Mouse (Mus musculus) embryonic facial prominence, embryonic 14.5 days (tissue): ENCODE results near the gene Zbtb22. TPM values are rescaled to one million over a fixed set of nuclear protein-coding genes. Genes with fewer than 3 reads are reported as not detected.
A peak's percentile ranks its signal among the peaks of the same experiment; 100 is the strongest.
"Not testable (repeated sequence)": the region's sequence is repeated elsewhere in the genome, so short reads cannot be mapped to it uniquely, and the experiment has no call there.

Experiments used
- ATAC-seq: fragments of 200-750 bp; cut with Nextera tagmentation; 2 replicates; pipeline ENCODE4 v1.8.0; 2017; ENCODE audit warnings: low read depth, moderate number of reproducible peaks, moderate TSS enrichment
- DNase-seq: peaks from one replicate; pipeline ENCODE4 v3.0.0-alpha.2; 2015; ENCODE audit warnings: low spot score
- H3K27ac ChIP-seq: fragments of 300-500 bp; sonication (generic); replicated peaks from 2 replicates; pipeline ENCODE4 v1.5.1; 2014; ENCODE audit warnings: low read depth, mild to moderate bottlenecking, low read length, moderate library complexity
- H3K27me3 ChIP-seq: fragments of 300-500 bp; sonication (generic); replicated peaks from 2 replicates; pipeline ENCODE4 v1.6.1; 2014; ENCODE audit warnings: low read length; ENCODE audit not compliant: control insufficient read depth, insufficient read depth
- H3K36me3 ChIP-seq: fragments of 300-500 bp; sonication (generic); 2 replicates; pipeline ENCODE4 v1.6.1; 2014; ENCODE audit warnings: low read length, mixed read lengths; ENCODE audit not compliant: control insufficient read depth, insufficient read depth
- H3K4me1 ChIP-seq: fragments of 300-500 bp; sonication (generic); 2 replicates; pipeline ENCODE4 v1.6.1; 2014; ENCODE audit warnings: antibody characterized with exemption, low read length; ENCODE audit not compliant: control insufficient read depth, insufficient read depth
- H3K4me2 ChIP-seq: fragments of 300-500 bp; sonication (generic); 2 replicates; pipeline ENCODE4 v1.6.1; 2014; ENCODE audit warnings: low read depth, mild to moderate bottlenecking, low read length, moderate library complexity, mixed read lengths
- H3K4me3 ChIP-seq: fragments of 300-500 bp; sonication (generic); 2 replicates; pipeline ENCODE4 v1.5.1; 2014; ENCODE audit warnings: low read depth, mild to moderate bottlenecking, low read length
- H3K9ac ChIP-seq: fragments of 300-500 bp; sonication (generic); 2 replicates; pipeline ENCODE4 v1.6.1; 2014; ENCODE audit warnings: low read depth, mild to moderate bottlenecking, low read length, moderate library complexity, mixed read lengths
- H3K9me3 ChIP-seq: fragments of 300-500 bp; sonication (generic); 2 replicates; pipeline ENCODE4 v1.6.1; 2016; ENCODE audit warnings: low read length; ENCODE audit not compliant: control insufficient read depth
- WGBS: fragments of 180-500 bp; shearing (Covaris S2); extraction: QIAGEN DNeasy Blood & Tissue Kit; methylation state at CpG from one replicate; pipeline ENCODE4 v1.1.7; 2014; 5-methylcytosine and 5-hydroxymethylcytosine counted together
- polyA plus RNA-seq: library from polyadenylated mRNA; unstranded; fragments of >200 nt; fragmentation: Nextera tagmentation; extraction: Ambion mirVana; gene quantifications from 2 replicates; pipeline ENCODE4 v1.2.1, GENCODE M21; 2014

Zbtb22 gene
- polyA plus RNA-seq, 1 experiment from 2014 or later: 8.9 TPM

DNA sequence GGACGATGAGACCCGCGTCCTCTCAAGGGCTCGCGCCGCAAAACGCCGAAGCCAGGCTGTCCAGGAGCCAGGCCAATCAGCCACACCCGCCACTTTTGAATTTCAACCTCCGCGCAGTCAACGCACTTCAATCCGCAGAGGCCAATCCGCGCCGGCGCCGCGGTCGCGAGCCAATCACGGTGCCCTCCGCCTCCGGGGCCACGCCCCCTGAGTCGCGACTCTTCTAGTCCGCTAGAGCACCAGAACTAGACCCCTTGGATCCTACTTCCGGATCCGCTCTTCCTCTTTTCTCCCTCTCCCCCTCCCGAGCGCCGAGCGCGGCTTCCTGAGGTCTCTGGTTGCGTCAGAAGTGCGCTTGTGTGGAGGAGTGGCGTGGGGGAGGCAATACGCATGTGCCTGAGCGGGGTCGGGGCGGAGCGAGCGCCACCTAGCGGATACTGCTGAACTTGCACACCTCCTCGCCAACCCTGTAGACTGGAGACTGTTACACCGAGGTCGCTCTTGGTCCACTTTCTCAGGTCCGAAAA is 25.1 kb upstream of the Zbtb22 start, which contains the start of gene Kifc1:
Kifc1 (minus strand) TSS at position 129 of the 527 bp plus-strand sequence.
- ATAC-seq: peak; percentile 99
- DNase-seq: peak; percentile 100
- Histone ChIP-seq H3K4me3 (peak within 1 kb of the TSS; percentile 61), H3K9me3 (no peaks in the 10 kb centered on the region), H3K27me3 (no peaks in the 10 kb centered on the region), H3K27ac (no peak within 1 kb of the TSS), H3K36me3 (0 out of 2 replicates have a peak, but pooled peaks cover 8% of the 10 kb centered on the region), H3K4me1 (peaks cover 9% of the 10 kb centered on the region; the same call in 1 of the 2 replicates), H3K9ac (peak within 1 kb of the TSS; percentile 70), H3K4me2 (peak within 1 kb of the TSS; percentile 63)
- 1% methylated on average over 30 of the region's 49 CpGs for WGBS

DNA sequence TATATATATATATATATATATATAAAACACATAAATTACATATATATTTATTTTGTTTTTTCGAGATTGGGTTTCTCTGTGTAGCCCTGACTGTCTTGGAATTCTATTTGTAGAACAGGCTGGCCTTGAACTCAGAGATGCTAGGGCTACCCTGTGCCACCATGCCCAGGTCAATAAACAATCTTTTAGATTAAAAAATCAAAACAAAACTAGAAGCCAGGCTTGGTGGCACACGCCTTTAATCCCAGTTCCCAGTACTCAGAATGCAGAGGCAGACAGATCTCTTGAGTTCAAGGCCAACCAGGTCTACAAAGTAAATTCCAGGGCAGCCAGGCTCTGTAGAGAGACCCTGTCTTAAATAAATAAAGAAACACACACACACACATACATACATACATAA is 24.3 kb upstream of the Zbtb22 start:
- WGBS: 66% methylated on average over 2 of the region's 2 CpGs
- H3K27me3 ChIP-seq: no peaks in the 10 kb centered on the region
- H3K9me3 ChIP-seq: no peaks in the 10 kb centered on the region
- no peak for ATAC-seq
- DNase-seq: no peak
- H3K9ac ChIP-seq: no peak overlapping the region
- H3K4me3 ChIP-seq: no peak overlapping the region
- H3K36me3 ChIP-seq: 0 out of 2 replicates have a peak, but pooled peaks cover under 1% of the 10 kb centered on the region
- H3K27ac ChIP-seq: no peak overlapping the region
- H3K4me1 ChIP-seq: peaks cover 9% of the 10 kb centered on the region; the same call in 1 of the 2 replicates
- no peak overlapping the region for H3K4me2 ChIP-seq

DNA sequence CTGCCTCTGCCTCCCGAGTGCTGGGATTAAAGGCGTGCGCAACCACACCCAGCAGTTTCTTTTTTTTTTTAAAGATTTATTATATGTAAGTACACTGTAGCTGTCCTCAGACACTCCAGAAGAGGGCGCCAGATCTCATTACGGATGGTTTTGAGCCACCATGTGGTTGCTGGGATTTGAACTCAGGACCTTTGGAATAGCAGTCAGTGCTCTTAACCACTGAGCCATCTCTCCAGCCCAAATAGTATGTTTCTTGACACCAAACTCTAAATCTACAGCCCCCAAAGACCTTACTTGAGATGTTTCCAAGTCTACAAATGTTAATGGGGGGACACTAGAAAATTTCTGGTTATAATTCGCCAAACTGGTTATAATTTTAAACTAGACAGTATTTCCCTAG is 23.8 kb upstream of the Zbtb22 start:
- H3K4me3 ChIP-seq, H3K27ac ChIP-seq, DNase-seq, ATAC-seq, H3K9ac ChIP-seq, H3K36me3 ChIP-seq, H3K4me2 ChIP-seq, H3K27me3 ChIP-seq, H3K9me3 ChIP-seq, H3K4me1 ChIP-seq: not testable (repeated sequence)
- 70% methylated on average over 6 of the region's 6 CpGs for WGBS

DNA sequence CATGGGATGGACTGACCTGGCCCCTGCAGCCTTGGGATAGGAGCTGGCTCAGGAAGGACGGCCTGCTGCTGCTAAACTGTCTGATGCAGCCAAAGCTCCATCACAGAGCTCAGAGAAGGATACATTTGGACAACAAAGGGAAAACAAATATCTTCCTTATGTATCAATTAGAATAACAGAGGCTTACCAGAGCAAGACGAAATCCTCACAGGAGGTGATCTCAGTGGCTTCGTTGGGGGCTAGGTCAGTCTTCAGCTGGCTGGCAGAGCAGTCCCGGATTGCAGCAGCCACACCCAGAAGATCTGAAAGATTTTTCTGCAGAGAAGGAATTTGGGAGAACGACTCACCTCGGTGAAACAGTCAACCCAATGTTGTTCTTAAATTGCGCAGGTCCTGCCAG is 23.3 kb upstream of the Zbtb22 start:
- H3K4me3 ChIP-seq: no peak overlapping the region
- no peak overlapping the region for H3K27ac ChIP-seq
- H3K27me3 ChIP-seq: no peaks in the 10 kb centered on the region
- ATAC-seq: no peak
- no peak for DNase-seq
- no peaks in the 10 kb centered on the region for H3K9me3 ChIP-seq
- H3K9ac ChIP-seq: no peak overlapping the region
- WGBS: 14% methylated on average over 7 of the region's 7 CpGs
- no peak overlapping the region for H3K4me2 ChIP-seq
- H3K36me3 ChIP-seq: no peaks in the 10 kb centered on the region
- H3K4me1 ChIP-seq: peaks cover 9% of the 10 kb centered on the region; the same call in 1 of the 2 replicates

DNA sequence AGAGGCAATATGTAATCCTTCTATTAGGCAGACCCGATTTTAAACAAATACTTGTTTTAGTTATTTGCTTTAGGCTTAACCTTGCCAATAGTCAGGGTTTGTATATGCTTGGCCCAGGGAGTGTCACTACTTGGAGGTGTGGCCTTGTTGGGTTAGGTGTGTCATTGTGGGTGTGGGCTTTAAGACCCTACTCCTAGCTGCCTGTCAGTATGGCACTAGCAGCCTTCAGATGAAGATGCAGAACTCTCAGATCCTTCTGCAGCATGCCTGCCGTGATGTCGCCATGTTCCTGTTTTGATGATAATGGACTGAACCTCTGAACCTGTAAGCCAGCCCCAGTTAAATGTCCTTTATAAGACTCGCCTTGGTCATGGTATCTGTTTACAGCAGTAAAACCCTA is 22.7 kb upstream of the Zbtb22 start:
- not testable (repeated sequence) for DNase-seq, H3K4me1 ChIP-seq, ATAC-seq, H3K9ac ChIP-seq, H3K9me3 ChIP-seq, H3K4me3 ChIP-seq, H3K36me3 ChIP-seq, H3K27me3 ChIP-seq, H3K27ac ChIP-seq, H3K4me2 ChIP-seq
- WGBS: 74% methylated on average over 4 of the region's 4 CpGs

DNA sequence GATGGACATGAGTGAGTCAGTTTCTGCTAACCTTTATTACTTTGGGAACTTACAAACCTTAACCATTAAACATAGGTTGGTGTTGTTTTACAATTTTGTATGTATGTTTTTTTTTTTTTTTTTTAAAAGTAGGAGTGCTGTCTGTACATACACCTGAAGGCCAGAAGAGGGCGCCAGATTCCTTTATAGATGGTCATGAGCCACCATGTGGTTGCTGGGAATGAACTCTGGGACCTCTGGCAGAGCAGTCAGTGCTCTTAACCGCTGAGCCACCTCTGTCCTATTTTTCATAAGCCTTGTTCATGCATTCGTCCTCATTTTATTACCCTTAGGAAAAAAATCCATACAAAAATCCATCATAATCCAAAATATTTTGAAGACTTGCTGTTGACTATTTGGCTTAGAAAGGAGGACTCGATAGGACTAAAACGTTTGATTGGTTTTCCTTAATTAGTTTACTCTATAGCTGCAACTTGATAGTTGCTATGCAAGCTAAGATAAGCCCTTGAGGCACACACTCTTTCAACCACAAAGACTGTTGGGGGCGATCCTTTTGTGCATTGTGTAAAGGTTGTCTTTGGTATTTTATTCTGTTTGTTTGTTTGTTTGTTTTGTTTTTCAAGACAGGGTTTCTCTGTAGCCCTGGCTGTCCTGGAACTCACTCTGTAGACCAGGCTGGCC is 18.4 kb upstream of the Zbtb22 start:
- Histone ChIP-seq H3K4me3 (no peak overlapping the region), H3K9ac (no peak overlapping the region), H3K4me1 (no peaks in the 10 kb centered on the region), H3K27ac (no peak overlapping the region), H3K27me3 (no peaks in the 10 kb centered on the region), H3K9me3 (no peaks in the 10 kb centered on the region), H3K4me2 (no peak overlapping the region), H3K36me3 (no peaks in the 10 kb centered on the region)
- WGBS: 39% methylated on average over 6 of the region's 6 CpGs
- DNase-seq (peak; percentile 60), ATAC-seq (no peak)

DNA sequence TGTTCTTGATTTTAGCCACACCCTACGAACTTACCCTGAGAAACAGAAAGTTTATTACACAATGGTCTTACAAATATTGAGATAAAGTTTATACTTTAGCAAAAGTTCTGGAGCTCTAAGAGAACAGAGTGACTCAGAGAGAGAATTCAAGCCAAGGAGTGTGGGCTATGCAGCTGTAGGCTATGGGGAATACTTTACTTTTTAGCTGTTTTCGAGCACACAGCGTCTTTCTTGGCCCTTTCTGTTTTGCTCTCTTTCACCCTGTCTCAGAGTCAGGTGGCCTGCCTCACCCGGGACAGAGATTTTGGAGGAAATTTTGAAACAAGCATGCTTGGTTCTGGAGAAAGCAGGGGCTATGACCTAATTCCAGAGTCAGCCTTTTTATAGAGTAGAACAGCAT is 17.5 kb upstream of the Zbtb22 start:
- H3K4me1 ChIP-seq, H3K4me3 ChIP-seq, H3K27me3 ChIP-seq, H3K4me2 ChIP-seq, H3K27ac ChIP-seq, H3K9ac ChIP-seq, DNase-seq, ATAC-seq, H3K36me3 ChIP-seq, H3K9me3 ChIP-seq: not testable (repeated sequence)
- 78% methylated on average over 4 of the region's 4 CpGs for WGBS

DNA sequence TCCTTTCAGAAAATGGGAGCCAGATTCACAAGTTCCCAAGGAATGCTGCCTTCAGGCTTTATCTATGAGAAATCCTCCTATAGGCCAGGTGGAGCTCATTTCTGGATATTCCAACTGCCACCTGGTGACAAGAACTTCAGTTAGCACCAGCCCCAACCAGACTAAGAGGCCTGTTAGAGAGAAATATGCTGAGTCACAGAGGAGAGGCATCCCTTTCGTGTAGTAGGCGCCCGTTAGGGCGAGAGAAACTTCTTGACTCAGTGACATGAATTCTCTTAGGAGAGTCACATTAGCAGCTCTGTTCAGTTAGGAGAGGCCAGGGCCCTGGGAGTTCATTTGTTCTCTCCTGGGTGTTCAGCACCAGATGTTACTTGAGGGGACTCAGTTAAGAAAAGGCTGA is 16.1 kb upstream of the Zbtb22 start:
- Histone ChIP-seq H3K36me3 (no peaks in the 10 kb centered on the region), H3K27ac (no peak overlapping the region), H3K4me1 (no peaks in the 10 kb centered on the region), H3K4me2 (no peak overlapping the region), H3K9ac (no peak overlapping the region), H3K4me3 (no peak overlapping the region), H3K27me3 (no peaks in the 10 kb centered on the region), H3K9me3 (no peaks in the 10 kb centered on the region)
- DNase-seq: no peak
- 76% methylated on average over 4 of the region's 4 CpGs for WGBS
- ATAC-seq: no peak
